Mouse (Mus musculus): ENCODE measurements at regions not wholly inside any gene's neighbourhood (a gene's known extent, or its start where the extent isn't known, plus 50 kb on each side); places are given as distances from the start of the nearest gene placed in this dataset.

- peak; percentile 71 for DNase-seq (ENCODE audit: low spot score)
These were observed 118.3 kb downstream of the S1pr1 start for GRCm38 (mm10) chr3:115596523-115596922.

- DNase-seq (ENCODE audit: low spot score), result no peak
These were observed 124.2 kb downstream of the S1pr1 start for GRCm38 (mm10) chr3:115590716-115591115.

GRCm38 (mm10) chr3:115588585-115588984, 126.3 kb downstream of the S1pr1 start:
- DNase-seq (ENCODE audit: low spot score), result no peak

- DNase-seq (ENCODE audit: low spot score), result peak; percentile 6
These were observed 134.5 kb downstream of the S1pr1 start for GRCm38 (mm10) chr3:115580131-115580932.

- no peak for DNase-seq (ENCODE audit: low spot score)
These were observed 139.5 kb downstream of the S1pr1 start for GRCm38 (mm10) chr3:115575371-115575770.

GRCm38 (mm10) chr3:115562735-115563134, 152.1 kb downstream of the S1pr1 start:
- DNase-seq (ENCODE audit: low spot score), result no peak

- peak; percentile 9 for DNase-seq (ENCODE audit: low spot score)
These were observed 159.8 kb downstream of the S1pr1 start for GRCm38 (mm10) chr3:115554809-115555708.

GRCm38 (mm10) chr3:115553848-115554515, 160.9 kb downstream of the S1pr1 start:
- DNase-seq (ENCODE audit: low spot score), result peak; percentile 59

- peak; percentile 44 for DNase-seq (ENCODE audit: low spot score)
These were observed 173.1 kb downstream of the S1pr1 start for GRCm38 (mm10) chr3:115541789-115542188.

GRCm38 (mm10) chr3:115538355-115538754, 176.5 kb downstream of the S1pr1 start:
- DNase-seq (ENCODE audit: low spot score), result no peak

GRCm38 (mm10) chr3:115532141-115532735, 182.6 kb downstream of the S1pr1 start:
- no peak for DNase-seq (ENCODE audit: low spot score)

GRCm38 (mm10) chr3:115530441-115530840, 184.4 kb downstream of the S1pr1 start:
- no peak for DNase-seq (ENCODE audit: low spot score)

GRCm38 (mm10) chr3:115529918-115530317, 185.0 kb downstream of the S1pr1 start:
- peak; percentile 6 for DNase-seq (ENCODE audit: low spot score)

- no peak for DNase-seq (ENCODE audit: low spot score)
These were observed 191.4 kb downstream of the S1pr1 start for GRCm38 (mm10) chr3:115523515-115523914.

GRCm38 (mm10) chr3:115515645-115516044, 199.2 kb downstream of the S1pr1 start:
- no peak for DNase-seq (ENCODE audit: low spot score)

GRCm38 (mm10) chr3:115509658-115510057, 205.2 kb downstream of the S1pr1 start:
- no peak for DNase-seq (ENCODE audit: low spot score)

- no peak for DNase-seq (ENCODE audit: low spot score)
These were observed 217.5 kb downstream of the S1pr1 start for GRCm38 (mm10) chr3:115497420-115497819.

GRCm38 (mm10) chr3:115496110-115496509, 218.8 kb downstream of the S1pr1 start:
- no peak for DNase-seq (ENCODE audit: low spot score)

- DNase-seq (ENCODE audit: low spot score), result no peak
These were observed 219.2 kb downstream of the S1pr1 start for GRCm38 (mm10) chr3:115495692-115496091.

GRCm38 (mm10) chr3:115468980-115469379, 245.9 kb downstream of the S1pr1 start:
- no peak for DNase-seq (ENCODE audit: low spot score)

GRCm38 (mm10) chr3:115467850-115468249, 247.0 kb downstream of the S1pr1 start:
- peak; percentile 4 for DNase-seq (ENCODE audit: low spot score)

GRCm38 (mm10) chr3:115462623-115463022, 252.2 kb downstream of the S1pr1 start:
- peak; percentile 13 for DNase-seq (ENCODE audit: low spot score)

All from embryo, embryonic 10.5 days (tissue).